Mouse (Mus musculus): ENCODE measurements around the gene Drd2.

The Drd2 gene

DNA sequence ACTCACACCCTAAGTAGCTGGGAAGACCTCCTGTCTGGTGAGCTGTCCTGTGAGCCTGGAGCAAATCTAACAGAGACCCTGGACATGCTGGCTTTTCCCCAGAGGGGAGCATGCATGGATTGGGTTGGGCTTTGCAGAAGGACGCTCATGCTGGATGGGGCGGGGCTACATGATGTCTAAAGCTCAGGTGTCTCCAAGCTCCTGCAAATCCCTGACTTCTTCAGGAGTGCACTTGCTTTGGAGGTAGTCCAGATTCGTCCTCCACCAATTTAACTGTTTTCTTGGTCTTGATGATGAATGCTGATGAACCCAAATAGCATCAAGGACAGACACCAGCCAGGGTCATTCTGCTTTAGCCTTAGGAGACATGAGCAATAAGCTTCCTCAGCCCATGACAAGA is 110.1 kb downstream of the Drd2 start:
- intact Hi-C loops (cut with DNase I) = no loop called here

DNA sequence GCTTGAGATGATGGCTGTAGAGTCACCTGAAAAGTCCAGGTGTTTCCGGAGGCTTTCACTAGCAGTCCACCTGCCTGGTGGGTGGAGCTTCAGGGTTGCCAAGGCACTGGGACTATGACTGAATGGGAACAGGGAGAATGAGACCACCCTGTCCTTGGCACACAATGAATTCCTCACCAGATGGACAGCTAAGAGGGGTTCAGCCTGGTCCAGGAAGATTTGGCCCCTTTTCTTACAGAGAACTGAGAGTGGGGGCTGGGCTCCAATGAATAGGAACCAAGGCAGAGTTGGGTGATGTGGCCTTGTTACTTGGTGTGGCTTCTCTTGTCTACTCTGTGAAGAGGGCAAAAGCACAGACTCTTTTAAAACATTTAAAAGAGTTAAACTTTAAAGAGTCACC is 112.0 kb downstream of the Drd2 start:
- intact Hi-C loops (cut with DNase I) = no loop called here

DNA sequence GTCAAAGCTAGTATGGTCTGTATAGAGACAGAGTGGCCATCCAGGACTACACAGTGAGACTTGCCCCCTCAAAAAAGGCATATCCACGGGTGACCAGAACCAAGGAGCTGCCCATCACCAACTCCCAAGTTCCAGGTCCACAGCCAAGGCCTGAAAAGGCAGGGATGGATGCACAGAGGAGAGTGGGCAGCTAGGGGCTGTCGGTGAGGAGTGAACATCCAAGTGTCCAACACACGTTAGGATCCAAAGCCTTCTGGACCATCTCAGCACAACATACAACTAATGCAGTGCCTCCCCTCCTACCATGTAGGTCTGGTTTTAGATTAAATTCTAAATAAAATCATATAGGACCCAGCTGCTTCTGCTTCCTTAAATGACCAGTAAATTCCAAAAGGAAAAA is 115.7 kb downstream of the Drd2 start:
- intact Hi-C loops (cut with DNase I) = no loop called here

Data from adrenal gland (tissue).